Mouse (Mus musculus) heart, embryonic 14.5 days (tissue): ENCODE data around the gene Cpxm2. TPM values are rescaled to one million over a fixed set of nuclear protein-coding genes. Genes with fewer than 3 reads are reported as not detected.

Source experiments
- ATAC-seq: fragments of 200-750 bp; cut with Nextera tagmentation; 2 replicates; pipeline ENCODE4 v1.8.0; 2017; ENCODE audit warnings: low read depth, moderate TSS enrichment; ENCODE audit not compliant: insufficient number of reproducible peaks, insufficient read depth, low FRiP score
- H3K27ac ChIP-seq, 2 experiments: fragments of 200-500 bp in 1 of 2; fragments of 300-500 bp in 1 of 2; sonication (generic) in 1 of 2; replicated peaks in 1 of 2; 2 replicates each; pipeline ENCODE4 v1.5.1; 2012 to 2014; ENCODE audit warnings: low read depth in 2 of 2, low read length in 2 of 2, control low read depth in 1 of 2, mild to moderate bottlenecking in 1 of 2, mixed read lengths in 1 of 2; ENCODE audit not compliant: control insufficient read depth in 1 of 2, insufficient read depth in 1 of 2
- H3K27me3 ChIP-seq: fragments of 300-500 bp; sonication (generic); 2 replicates; pipeline ENCODE4 v1.6.1; 2014; ENCODE audit warnings: mild to moderate bottlenecking, low read length, control low read depth; ENCODE audit not compliant: control insufficient read depth, insufficient read depth
- H3K36me3 ChIP-seq: fragments of 300-500 bp; sonication (generic); 2 replicates; pipeline ENCODE4 v1.6.1; 2014; ENCODE audit warnings: mild to moderate bottlenecking, control low read depth, low read length, mixed read lengths; ENCODE audit not compliant: control insufficient read depth, insufficient read depth
- H3K4me1 ChIP-seq, 2 experiments: fragments of 200-500 bp in 1 of 2; fragments of 300-500 bp in 1 of 2; sonication (generic) in 1 of 2; 2 replicates each; pipeline ENCODE4 v1.6.1; 2012 to 2014; ENCODE audit warnings: low read length in 2 of 2, control low read depth in 1 of 2, mixed read lengths in 1 of 2; ENCODE audit not compliant: control insufficient read depth in 2 of 2, insufficient read depth in 2 of 2
- H3K4me2 ChIP-seq: fragments of 300-500 bp; sonication (generic); 2 replicates; pipeline ENCODE4 v1.6.1; 2014; ENCODE audit warnings: mild to moderate bottlenecking, low read length
- H3K4me3 ChIP-seq, 2 experiments: fragments of 200-500 bp in 1 of 2; fragments of 300-500 bp in 1 of 2; sonication (generic) in 1 of 2; 2 replicates each; pipeline ENCODE4 v1.5.1; 2012 to 2014; ENCODE audit warnings: low read length in 2 of 2, mild to moderate bottlenecking in 2 of 2, control low read depth in 1 of 2, low read depth in 1 of 2, moderate library complexity in 1 of 2; ENCODE audit not compliant: control insufficient read depth in 1 of 2, insufficient read depth in 1 of 2
- H3K9ac ChIP-seq: fragments of 300-500 bp; sonication (generic); 2 replicates; pipeline ENCODE4 v1.6.1; 2014; ENCODE audit warnings: mild to moderate bottlenecking, low read length
- H3K9me3 ChIP-seq: fragments of 300-500 bp; sonication (generic); 2 replicates; pipeline ENCODE4 v1.6.1; 2016; ENCODE audit warnings: low read length, control low read depth; ENCODE audit not compliant: control insufficient read depth
- WGBS: fragments of 180-500 bp; shearing (Covaris S2); extraction: QIAGEN DNeasy Blood & Tissue Kit; methylation state at CpG from one replicate; pipeline ENCODE4 v1.1.7; 2014; 5-methylcytosine and 5-hydroxymethylcytosine counted together
- polyA plus RNA-seq: library from polyadenylated mRNA; unstranded; fragments of >200 nt; fragmentation: Nextera tagmentation; extraction: Ambion mirVana; gene quantifications from 2 replicates; pipeline ENCODE4 v1.2.1, GENCODE M21; 2014

Gene Cpxm2
- 0.35 and 0.50 TPM in 2 replicates for polyA plus RNA-seq

GRCm38 (mm10) chr7:132154368-132154961 is at the start of gene Cpxm2:
Cpxm2 (minus strand) TSS chr7:132154739.
- Histone ChIP-seq H3K4me1 (no peaks in the 10 kb centered on the region; a peak in 1 of 4 replicates), H3K9ac (no peak within 1 kb of the TSS), H3K9me3 (no peaks in the 10 kb centered on the region), H3K27ac (no peak within 1 kb of the TSS), H3K4me2 (peak within 1 kb of the TSS; percentile 64), H3K36me3 (no peaks in the 10 kb centered on the region), H3K27me3 (peaks cover 50% of the 10 kb centered on the region), H3K4me3 (peak within 1 kb of the TSS; percentile 27 to 29; a peak in 3 of 4 replicates)
- WGBS = 3% methylated on average over 33 of the region's 43 CpGs
- ATAC-seq = no peak

- Histone ChIP-seq H3K4me2 (no peak overlapping the region), H3K4me1 (no peaks in the 10 kb centered on the region), H3K36me3 (no peaks in the 10 kb centered on the region), H3K27ac (no peak overlapping the region), H3K4me3 (no peak overlapping the region), H3K27me3 (no peaks in the 10 kb centered on the region), H3K9ac (no peak overlapping the region), H3K9me3 (no peaks in the 10 kb centered on the region)
- ATAC-seq = no peak
- WGBS = 21% methylated on average over 1 of the region's 1 CpGs
Measured at GRCm38 (mm10) chr7:132204073-132204612, 49.6 kb upstream of the Cpxm2 start.

GRCm38 (mm10) chr7:132199686-132200085 is 45.1 kb upstream of the Cpxm2 start:
- ATAC-seq = no peak
- Histone ChIP-seq H3K4me3 (no peak overlapping the region), H3K36me3 (no peaks in the 10 kb centered on the region), H3K9me3 (no peaks in the 10 kb centered on the region), H3K4me2 (no peak overlapping the region), H3K27me3 (0 out of 2 replicates have a peak, but pooled peaks cover 4% of the 10 kb centered on the region), H3K9ac (no peak overlapping the region), H3K27ac (no peak overlapping the region), H3K4me1 (no peaks in the 10 kb centered on the region)
- WGBS = 37% methylated on average over 6 of the region's 6 CpGs

GRCm38 (mm10) chr7:132198806-132199205 is 44.3 kb upstream of the Cpxm2 start:
- Histone ChIP-seq H3K4me2 (no peak overlapping the region), H3K9me3 (no peaks in the 10 kb centered on the region), H3K27me3 (0 out of 2 replicates have a peak, but pooled peaks cover 4% of the 10 kb centered on the region), H3K9ac (no peak overlapping the region), H3K4me1 (no peaks in the 10 kb centered on the region), H3K4me3 (no peak overlapping the region), H3K27ac (no peak overlapping the region), H3K36me3 (no peaks in the 10 kb centered on the region)
- 79% methylated on average over 1 of the region's 1 CpGs for WGBS
- ATAC-seq = no peak

- H3K4me1 ChIP-seq = no peaks in the 10 kb centered on the region
- H3K36me3 ChIP-seq = no peaks in the 10 kb centered on the region
- H3K27ac ChIP-seq = no peak overlapping the region
- H3K4me2 ChIP-seq = no peak overlapping the region
- 30% methylated on average over 7 of the region's 7 CpGs for whole genome bisulfite sequencing
- no peaks in the 10 kb centered on the region for H3K9me3 ChIP-seq
- no peak overlapping the region for H3K9ac ChIP-seq
- no peak for ATAC-seq
- 0 out of 2 replicates have a peak, but pooled peaks cover 4% of the 10 kb centered on the region for H3K27me3 ChIP-seq
- no peak overlapping the region for H3K4me3 ChIP-seq
Measured at GRCm38 (mm10) chr7:132197817-132198475, 43.4 kb upstream of the Cpxm2 start.

- Histone ChIP-seq H3K27me3 (0 out of 2 replicates have a peak, but pooled peaks cover 4% of the 10 kb centered on the region), H3K36me3 (no peaks in the 10 kb centered on the region), H3K9ac (no peak overlapping the region), H3K4me1 (no peaks in the 10 kb centered on the region), H3K9me3 (no peaks in the 10 kb centered on the region), H3K4me2 (no peak overlapping the region), H3K4me3 (no peak overlapping the region), H3K27ac (no peak overlapping the region)
- WGBS = 67% methylated on average over 1 of the region's 1 CpGs
- no peak for ATAC-seq
Measured at GRCm38 (mm10) chr7:132196581-132196980, 42.0 kb upstream of the Cpxm2 start.

GRCm38 (mm10) chr7:132193606-132194005 is 39.1 kb upstream of the Cpxm2 start:
- H3K9me3 ChIP-seq = no peaks in the 10 kb centered on the region
- no peak overlapping the region for H3K27ac ChIP-seq
- 92% methylated on average over 2 of the region's 2 CpGs for WGBS
- no peak overlapping the region for H3K9ac ChIP-seq
- H3K4me1 ChIP-seq = no peaks in the 10 kb centered on the region
- no peak overlapping the region for H3K4me2 ChIP-seq
- H3K4me3 ChIP-seq = no peak overlapping the region
- H3K36me3 ChIP-seq = no peaks in the 10 kb centered on the region
- H3K27me3 ChIP-seq = 0 out of 2 replicates have a peak, but pooled peaks cover 1% of the 10 kb centered on the region
- ATAC-seq = no peak
